In genomic region chr19:44293769-44294551, GRCm38 (mm10) we compare ENCODE assay signal across 8 mouse cellular contexts. TPM values are rescaled to one million over a fixed set of nuclear protein-coding genes. Genes with fewer than 3 reads are reported as not detected.
DNase-seq lines count a peak whose midpoint lies in the region; ATAC-seq and TF ChIP-seq lines count a peak whose summit lies in the region.

No protein-coding gene starts in this region.

- peak; percentile 68 for ATAC-seq in megakaryocyte, adult 5-6 weeks (ENCODE audit: poor library complexity, severe bottlenecking)

- DNase-seq in adipocyte (ENCODE audit: low spot score): peak; percentile 96
- DNase-seq in gastrocnemius, adult 8-10 months (ENCODE audit: low spot score in 2 of 2): peak; percentile 65 to 71
- DNase-seq in induced T-regulatory cell, adult 2 months (ENCODE audit: low read depth): peak; percentile 89
- peak; percentile 91 to 97 for DNase-seq in left cerebral cortex, adult 8-10 months (ENCODE audit: low spot score in 2 of 2)
- peak; percentile 93 to 94 for DNase-seq in right cerebral cortex, adult 2 months (ENCODE audit: low spot score in 2 of 2)
- peak; percentile 55 for DNase-seq in urinary bladder, postnatal 10 days (ENCODE audit: low spot score)

- peak; percentile 100 for TF ChIP-seq POLR2A in cortical plate, adult 2 months (IDR thresholded peaks at IDR 0.05; ENCODE audit: extremely low read depth, insufficient read depth, low read length)

- H3K4me1 ChIP-seq in cortical plate, adult 2 months (ENCODE audit: control insufficient read depth, insufficient read depth, low read length): peaks cover 2% of the 10 kb centered on the region

- peak overlapping the region; percentile 77 for H3K4me3 ChIP-seq in cortical plate, adult 2 months (ENCODE audit: insufficient read depth, low read length)

- TF ChIP-seq CTCF in cortical plate, adult 2 months (IDR thresholded peaks at IDR 0.05; ENCODE audit: extremely low read depth, insufficient read depth, low read length): no peak

- peak overlapping the region; percentile 83 for H3K27ac ChIP-seq in cortical plate, adult 2 months (ENCODE audit: insufficient read depth, low read length)

RNA-seq across cellular contexts. Expression of gene Scd2, which starts 0.5 kb away (rescaled TPM):
- 600 and 717 TPM in 2 replicates for polyA plus RNA-seq in cortical plate, adult 2 months (2012; rRNA removed)
- total RNA-seq in gastrocnemius, adult 8-10 months (2022): 1 to 10 TPM; 3.7 to 7.8 (median 7.1) TPM
- 100 to 1,000 TPM; 702 to 768 (median 723) TPM for total RNA-seq in left cerebral cortex, adult 8-10 months (2022)
- 30.0 and 33.3 TPM in 2 replicates for total RNA-seq in megakaryocyte, adult 5-6 weeks (2015)
- 26.9 and 28.9 TPM in 2 replicates for total RNA-seq in megakaryocyte, adult 5-6 weeks (2017)

RNA-seq across cellular contexts. Expression of gene Scd4, which starts 38.9 kb away (rescaled TPM):
- 0.25 and 0.33 TPM in 2 replicates for polyA plus RNA-seq in cortical plate, adult 2 months (2012; rRNA removed)
- total RNA-seq in gastrocnemius, adult 8-10 months (2022): under 1 TPM in 1 of 4 experiments, not detected in 3; 0.13 TPM
- total RNA-seq in left cerebral cortex, adult 8-10 months (2022): 1 to 10 TPM; 2.3 to 3.4 (median 2.8) TPM
- total RNA-seq in megakaryocyte, adult 5-6 weeks (2015): 0.40 TPM in 1 of 2 replicates, not detected in the other
- 0.12 TPM in 1 of 2 replicates, not detected in the other for total RNA-seq in megakaryocyte, adult 5-6 weeks (2017)

Comparison
In these comparisons a context has a peak if more than half of its experiments do, and no peak if none do; other contexts are left out.
1. Peak in every context shown above with its lines: DNase-seq, ATAC-seq, H3K4me3 ChIP-seq and H3K27ac ChIP-seq.
2. RNA of gene Scd2, which starts 0.5 kb away (total RNA-seq): 702 to 768 TPM in left cerebral cortex, adult 8-10 months; 26.9 to 33.3 TPM in megakaryocyte, adult 5-6 weeks and 3.7 to 7.8 TPM in gastrocnemius, adult 8-10 months; every median in the first group is over 10 times any median in the second.